Mouse (Mus musculus): ENCODE measurements around the gene Rhox9. TPM values are rescaled to one million over a fixed set of nuclear protein-coding genes. Genes with fewer than 3 reads are reported as not detected.

The Rhox9 gene
- polyA plus RNA-seq (2017; shearing (Covaris generic)), result not detected

GRCm38 (mm10) chrX:37901670-37902069, at the start of gene Rhox9:
TSS of gene Rhox9 (minus strand) at chrX:37901770.

GRCm38 (mm10) chrX:37897132-37897531, 4.4 kb downstream of the Rhox9 start, which contains the start of gene Rhox7b:
TSS of gene Rhox7b (minus strand) at chrX:37897232.

GRCm38 (mm10) chrX:37878844-37879243, 22.7 kb downstream of the Rhox9 start, which contains the start of gene Rhox8:
TSS of gene Rhox8 (minus strand) at chrX:37878944.

Other genes starting within 250 kb of the Rhox9 start
- not detected for gene Rhox3h, start 233.0 kb downstream of the Rhox9 start, polyA plus RNA-seq (2017; shearing (Covaris generic))
- not detected for gene Rhox2h, start 228.5 kb downstream of the Rhox9 start, polyA plus RNA-seq (2017; shearing (Covaris generic))
- not detected for gene Rhox5, start 96.9 kb downstream of the Rhox9 start, polyA plus RNA-seq (2017; shearing (Covaris generic))
- not detected for gene Rhox6, start 74.9 kb downstream of the Rhox9 start, polyA plus RNA-seq (2017; shearing (Covaris generic))
- gene Rhox7a, start 70.1 kb downstream of the Rhox9 start, polyA plus RNA-seq (2017; shearing (Covaris generic)), result not detected
- not detected for gene Rhox8, start 22.8 kb downstream of the Rhox9 start, polyA plus RNA-seq (2017; shearing (Covaris generic))
- not detected for gene Rhox7b, start 4.5 kb downstream of the Rhox9 start, polyA plus RNA-seq (2017; shearing (Covaris generic))
- gene Btg1-ps1, start 117.0 kb upstream of the Rhox9 start, polyA plus RNA-seq (2017; shearing (Covaris generic)), result not detected
- gene Btg1-ps2, start 141.3 kb upstream of the Rhox9 start, polyA plus RNA-seq (2017; shearing (Covaris generic)), result not detected
- gene Rhox10, start 164.7 kb upstream of the Rhox9 start, polyA plus RNA-seq (2017; shearing (Covaris generic)), result not detected
- not detected for gene Rhox11, start 183.4 kb upstream of the Rhox9 start, polyA plus RNA-seq (2017; shearing (Covaris generic))
- gene Rhox12, start 209.1 kb upstream of the Rhox9 start, polyA plus RNA-seq (2017; shearing (Covaris generic)), result not detected
- gene Rhox13, start 219.4 kb upstream of the Rhox9 start, polyA plus RNA-seq (2017; shearing (Covaris generic)), result not detected